Mouse (Mus musculus) CD4-positive helper T cell, adult 2 months (primary cell): ENCODE data around the gene Pygo2.

Experiments used
- DNase-seq: peaks from one replicate; pipeline ENCODE4 v3.0.0-alpha.2; 2012; ENCODE audit warnings: low read depth, missing footprints, low spot score

The Pygo2 gene

GRCm38 (mm10) chr3:89430171-89431159, at the start of gene Pygo2:
Gene Pygo2 (plus strand): TSS chr3:89430214.
- peak; percentile 97 for DNase-seq

- no peak for DNase-seq
Observed at GRCm38 (mm10) chr3:89380291-89380690, 49.7 kb upstream of the Pygo2 start.

GRCm38 (mm10) chr3:89380711-89381110, 49.3 kb upstream of the Pygo2 start:
- DNase-seq: peak; percentile 29

GRCm38 (mm10) chr3:89381233-89381632, 48.8 kb upstream of the Pygo2 start:
- DNase-seq: no peak

GRCm38 (mm10) chr3:89382033-89382882, 47.8 kb upstream of the Pygo2 start:
- DNase-seq: peak; percentile 70

- DNase-seq: no peak
Observed at GRCm38 (mm10) chr3:89382950-89383349, 47.1 kb upstream of the Pygo2 start.

- peak; percentile 48 for DNase-seq
Observed at GRCm38 (mm10) chr3:89383651-89384255, 46.3 kb upstream of the Pygo2 start.

GRCm38 (mm10) chr3:89384331-89385076, 45.5 kb upstream of the Pygo2 start:
- no peak for DNase-seq

GRCm38 (mm10) chr3:89385451-89385850, 44.6 kb upstream of the Pygo2 start:
- peak; percentile 62 for DNase-seq

GRCm38 (mm10) chr3:89386438-89387420, 43.3 kb upstream of the Pygo2 start:
- peak; percentile 84 for DNase-seq

- DNase-seq: peak; percentile 38
Observed at GRCm38 (mm10) chr3:89387632-89388031, 42.4 kb upstream of the Pygo2 start.

GRCm38 (mm10) chr3:89388134-89388881, 41.7 kb upstream of the Pygo2 start:
- peak; percentile 42 for DNase-seq

- peak; percentile 85 for DNase-seq
Observed at GRCm38 (mm10) chr3:89388901-89389740, 40.9 kb upstream of the Pygo2 start.

GRCm38 (mm10) chr3:89390111-89390515, 39.9 kb upstream of the Pygo2 start:
- DNase-seq: peak; percentile 59

- DNase-seq: peak; percentile 53
Observed at GRCm38 (mm10) chr3:89390699-89391662, 39.0 kb upstream of the Pygo2 start.

- DNase-seq: peak; percentile 46
Observed at GRCm38 (mm10) chr3:89391663-89392511, 38.1 kb upstream of the Pygo2 start.
